Mouse (Mus musculus) stomach, adult 2 months (tissue): ENCODE data around the gene Cpsf2. TPM values are rescaled to one million over a fixed set of nuclear protein-coding genes. Genes with fewer than 3 reads are reported as not detected.

ENCODE experiments used
- polyA plus RNA-seq: library from polyadenylated mRNA; depleted of rRNA; stranded (reverse); fragments of >200 nt; gene quantifications from 2 replicates; pipeline ENCODE4 v1.2.3, GENCODE M21; 2012; rRNA removed

The Cpsf2 gene
- polyA plus RNA-seq, result 0.53 and 0.92 TPM in 2 replicates

DNA sequence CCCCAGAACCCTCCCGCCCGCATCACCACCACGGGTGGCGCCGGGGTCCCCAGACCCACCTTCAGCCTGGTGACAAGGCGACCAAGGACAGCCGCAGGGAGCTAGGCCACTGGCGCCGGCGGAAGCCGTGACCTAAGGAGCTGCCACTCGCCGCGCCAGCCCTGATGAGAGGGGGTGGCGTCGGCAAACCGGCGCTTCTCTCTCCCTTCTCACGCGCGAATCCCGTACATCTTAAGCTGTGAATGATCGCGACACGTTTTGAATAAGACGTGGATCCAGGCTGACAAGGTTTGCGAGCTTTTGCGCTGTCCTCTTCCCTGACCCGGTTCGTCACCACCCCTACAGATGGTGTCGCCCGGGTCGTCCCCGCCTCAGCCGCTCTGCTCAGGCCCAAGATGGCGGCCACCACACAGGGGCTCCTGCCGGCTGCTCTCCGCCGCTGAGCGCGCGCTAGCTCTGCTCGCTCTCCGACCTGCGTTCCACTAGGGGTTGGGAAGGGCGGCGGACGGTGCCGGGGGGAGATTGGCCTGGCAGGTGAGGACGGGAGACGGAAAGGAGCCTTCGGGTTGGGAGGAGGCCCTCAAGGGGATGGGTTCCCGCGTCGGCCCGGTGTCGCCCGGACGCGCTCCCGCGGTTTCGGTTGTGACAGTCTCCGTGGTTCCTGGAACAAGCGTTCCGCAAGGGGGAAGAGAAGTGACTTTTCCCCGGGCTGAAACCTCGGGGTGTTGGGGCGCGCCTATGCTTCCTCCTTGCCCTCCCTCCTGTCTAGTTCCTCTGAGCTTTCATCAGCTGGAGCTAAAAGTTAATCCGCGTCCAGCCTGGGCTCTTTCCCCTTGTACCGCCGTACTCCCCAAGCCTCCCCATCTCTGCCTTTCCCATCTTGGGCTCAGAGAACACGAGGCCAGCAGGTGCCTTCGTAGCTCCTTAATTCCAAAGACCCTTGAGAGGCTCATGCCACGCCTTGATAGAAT is at the start of gene Cpsf2:
Cpsf2 (plus strand) TSS at position 388 of the 971 bp plus-strand sequence.

DNA sequence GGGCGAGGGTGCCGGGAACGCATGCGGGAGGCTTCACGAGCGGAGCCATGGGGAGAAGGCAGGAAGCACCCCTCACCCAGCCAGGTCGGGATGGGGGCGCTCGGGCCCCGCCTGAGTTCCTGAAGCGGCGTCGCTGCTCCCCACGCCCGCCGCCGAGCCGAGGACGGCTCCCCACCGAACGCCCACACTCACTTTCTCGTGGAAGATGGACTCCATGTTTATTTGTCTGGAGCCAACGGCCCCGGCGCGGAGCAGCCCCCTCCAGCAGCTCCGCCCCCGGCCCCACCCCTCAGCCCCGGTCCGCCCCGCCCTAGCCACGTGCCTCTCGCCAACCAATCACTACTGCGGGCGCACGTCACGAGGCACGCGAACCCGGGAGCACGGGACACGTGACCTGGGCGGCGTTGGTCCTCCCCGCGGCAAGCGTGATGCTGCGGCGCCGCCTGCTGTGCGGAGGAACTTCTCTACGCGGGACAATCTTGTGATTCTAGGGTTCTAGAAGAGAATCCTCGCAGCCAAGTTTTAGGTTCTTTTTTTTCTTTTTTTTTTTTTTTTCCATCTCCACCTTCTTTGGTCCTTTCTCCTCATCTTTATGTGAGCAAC is 17.7 kb upstream of the Cpsf2 start, which contains the start of gene Atxn3:
Atxn3 (minus strand) TSS at position 305 of the 603 bp plus-strand sequence.

Other genes starting within 250 kb of the Cpsf2 start
- 10.9 and 11.7 TPM in 2 replicates for gene Fbln5, start 156.9 kb upstream of the Cpsf2 start, polyA plus RNA-seq
- gene Trip11, start 62.7 kb upstream of the Cpsf2 start, polyA plus RNA-seq, result 0.80 and 1.2 TPM in 2 replicates
- gene Atxn3, start 17.7 kb upstream of the Cpsf2 start, polyA plus RNA-seq, result 0.57 and 0.69 TPM in 2 replicates
- 0.03 TPM in 1 of 2 replicates, not detected in the other for gene Slc24a4, start 152.7 kb downstream of the Cpsf2 start, polyA plus RNA-seq